Mouse (Mus musculus): ENCODE measurements around the gene Stk33.

- TF ChIP-seq POLR2A (IDR thresholded peaks at IDR 0.05; ENCODE audit: control insufficient read depth in 1 of 2, insufficient read depth in 1 of 2, low read depth in 1 of 2, low read length in 2 of 2, poor library complexity in 1 of 2) (no peak), TAL1 (IDR thresholded peaks at IDR 0.05; ENCODE audit: low read length) (no peak), CTCF (IDR thresholded peaks at IDR 0.05 in 2 of 3, conservative IDR thresholded peaks at IDR 0.05 in 1 of 3; ENCODE audit: control insufficient read depth in 1 of 3, insufficient read depth in 1 of 3, low read depth in 2 of 3, low read length in 3 of 3, poor library complexity in 1 of 3, severe bottlenecking in 1 of 3) (no peak), EP300 (IDR thresholded peaks at IDR 0.05; ENCODE audit: low read depth in 1 of 2, low read length in 2 of 2) (no peak), TCF12 (IDR thresholded peaks at IDR 0.05; ENCODE audit: low read depth, low read length) (no peak)
These were observed 16.1 kb downstream of the Stk33 start for GRCm38 (mm10) chr7:109422803-109423202.

Data from MEL (cell line).